Mouse (Mus musculus) neutrophil, adult 5-6 weeks (primary cell): ENCODE measurements around the gene Plekhm3. TPM values are rescaled to one million over a fixed set of nuclear protein-coding genes. Genes with fewer than 3 reads are reported as not detected.

Source experiments
- ATAC-seq: fragments of 151-379, 151-347 bp; 2 replicates; pipeline ENCODE4 v1.8.0; 2017; ENCODE audit warnings: mild to moderate bottlenecking, moderate TSS enrichment; ENCODE audit not compliant: insufficient number of reproducible peaks, poor library complexity, low FRiP score, severe bottlenecking; ENCODE audit errors: extremely low read depth
- total RNA-seq: library from RNA; stranded (forward); fragments of 200-1000 nt; gene quantifications from 2 replicates; pipeline ENCODE4 v1.2.3, GENCODE M21; 2017

Gene Plekhm3
- total RNA-seq, 1 experiment from 2014 or later = 60.1 TPM

- ATAC-seq = no peak
Observed at GRCm38 (mm10) chr1:64932921-64933320, 23.7 kb downstream of the Plekhm3 start.

- no peak for ATAC-seq
Observed at GRCm38 (mm10) chr1:64930124-64930523, 26.5 kb downstream of the Plekhm3 start.

GRCm38 (mm10) chr1:64929673-64930072 is 27.0 kb downstream of the Plekhm3 start:
- ATAC-seq = no peak

- peak; percentile 30; the same call in 1 of the 2 replicates for ATAC-seq
Observed at GRCm38 (mm10) chr1:64928542-64928941, 28.1 kb downstream of the Plekhm3 start.

- ATAC-seq = peak; percentile 59
Observed at GRCm38 (mm10) chr1:64927437-64928274, 29.0 kb downstream of the Plekhm3 start.

GRCm38 (mm10) chr1:64925594-64925993 is 31.0 kb downstream of the Plekhm3 start:
- ATAC-seq = peak; percentile 94

- no peak for ATAC-seq
Observed at GRCm38 (mm10) chr1:64924283-64924682, 32.3 kb downstream of the Plekhm3 start.

GRCm38 (mm10) chr1:64918810-64919528 is 37.7 kb downstream of the Plekhm3 start:
- no peak for ATAC-seq

- ATAC-seq = no peak
Observed at GRCm38 (mm10) chr1:64917966-64918365, 38.7 kb downstream of the Plekhm3 start.

- no peak for ATAC-seq
Observed at GRCm38 (mm10) chr1:64916884-64917507, 39.6 kb downstream of the Plekhm3 start.

GRCm38 (mm10) chr1:64914356-64914755 is 42.3 kb downstream of the Plekhm3 start:
- no peak for ATAC-seq

GRCm38 (mm10) chr1:64907740-64908139 is 48.9 kb downstream of the Plekhm3 start:
- ATAC-seq = no peak

GRCm38 (mm10) chr1:64906226-64906625 is 50.4 kb downstream of the Plekhm3 start:
- no peak for ATAC-seq

- no peak for ATAC-seq
Observed at GRCm38 (mm10) chr1:64903415-64903814, 53.2 kb downstream of the Plekhm3 start.

- ATAC-seq = no peak
Observed at GRCm38 (mm10) chr1:64902804-64903203, 53.8 kb downstream of the Plekhm3 start.

GRCm38 (mm10) chr1:64899763-64900162 is 56.9 kb downstream of the Plekhm3 start:
- no peak for ATAC-seq

GRCm38 (mm10) chr1:64897485-64897884 is 59.1 kb downstream of the Plekhm3 start:
- no peak for ATAC-seq

- no peak for ATAC-seq
Observed at GRCm38 (mm10) chr1:64893806-64894205, 62.8 kb downstream of the Plekhm3 start.

- ATAC-seq = no peak
Observed at GRCm38 (mm10) chr1:64891332-64891731, 65.3 kb downstream of the Plekhm3 start.
